Mouse (Mus musculus) G1E (cell line): ENCODE data around the gene Ubxn4.

Experiments
- CTCF ChIP-seq: IDR thresholded peaks from 2 replicates; pipeline ENCODE4 v1.5.1; 2012; ENCODE audit warnings: low read depth, low read length, inconsistent platforms, mixed read lengths
- TAL1 ChIP-seq: conservative IDR thresholded peaks from 2 replicates; pipeline ENCODE4 v1.6.1; 2012; ENCODE audit warnings: low read depth, low read length, inconsistent platforms, mixed read lengths

GRCm38 (mm10) chr1:128278563-128278962, 34.8 kb downstream of the Ubxn4 start:
- TF ChIP-seq CTCF (no peak), TAL1 (no peak)
